10 mouse cellular contexts compared by ENCODE assay signal in the genomic region with DNA sequence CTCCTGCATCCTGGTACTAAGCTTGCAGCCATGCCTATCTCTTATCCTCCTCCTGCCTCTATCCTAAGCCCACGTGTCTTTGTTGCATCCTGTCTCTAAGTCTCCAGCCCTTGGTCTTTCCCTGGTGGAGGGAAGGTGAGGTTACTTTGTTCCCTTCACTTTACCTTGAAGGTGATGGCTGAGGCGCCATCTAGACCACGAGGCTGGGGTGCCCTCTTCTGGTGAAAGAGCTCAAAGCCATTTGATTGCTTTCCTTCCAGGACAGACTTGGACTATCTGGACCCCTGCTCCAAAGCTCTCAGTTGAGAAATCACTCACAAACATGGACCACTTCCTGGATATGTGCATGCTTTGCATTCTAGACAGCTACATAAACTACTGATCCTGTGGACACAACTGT. TPM values are rescaled to one million over a fixed set of nuclear protein-coding genes. Genes with fewer than 3 reads are reported as not detected.
DNase-seq lines count a peak whose midpoint lies in the region; ATAC-seq and TF ChIP-seq lines count a peak whose summit lies in the region.
"Had no signal": no experiment of that assay in that cellular context is flagged by ENCODE, and none has a peak within 500 bp of the region (broad histone marks: within the 10 kb centered on the region; RNA-seq: fewer than 3 reads in every experiment).

No protein-coding gene starts in this region.

- H3K27me3 ChIP-seq in limb, embryonic 13.5 days: no peaks in the 10 kb centered on the region
- H3K27me3 ChIP-seq: megakaryocyte, embryonic 14.5 days had no signal

- no peak overlapping the region for H3K4me2 ChIP-seq in limb, embryonic 13.5 days (replicated peaks)

- H3K4me3 ChIP-seq in layer of hippocampus, adult 2 months: no peak overlapping the region
- H3K4me3 ChIP-seq in limb, embryonic 13.5 days: no peak overlapping the region
- H3K4me3 ChIP-seq: erythroblast, embryonic 14.5 days; megakaryocyte, embryonic 14.5 days had no signal

- DNase-seq in layer of hippocampus, adult 2 months (ENCODE audit: low spot score in 2 of 2): peak in 1 of 2 experiments; percentile 72
- no peak for DNase-seq in layer of hippocampus, adult 9-11 months
- peak; percentile 58 for DNase-seq in MN1 (ENCODE audit: low spot score)
- DNase-seq in heart, postnatal 4 days: peak; percentile 81
- DNase-seq in retina, embryonic 14.5 days (ENCODE audit: low spot score): peak; percentile 75
- DNase-seq in urinary bladder, postnatal 4 days (ENCODE audit: low spot score in 2 of 2): peak; percentile 37 to 69

- no peaks in the 10 kb centered on the region for H3K9me3 ChIP-seq in limb, embryonic 13.5 days
- H3K9me3 ChIP-seq: megakaryocyte, embryonic 14.5 days had no signal

- 1% methylated on average over 3 of the region's 3 CpGs for WGBS in limb, embryonic 13.5 days

- peak; percentile 59; the same call in 1 of the 2 replicates for ATAC-seq in common myeloid progenitor, adult 5-6 weeks (replicated peaks; ENCODE audit: low read depth, poor library complexity, severe bottlenecking)
- ATAC-seq in limb, embryonic 13.5 days (ENCODE audit: low FRiP score, low read depth): peak; percentile 44; the same call in 1 of the 2 replicates

- H3K27ac ChIP-seq in layer of hippocampus, adult 2 months: no peak overlapping the region
- H3K27ac ChIP-seq in limb, embryonic 13.5 days: no peak overlapping the region

- H3K4me1 ChIP-seq in limb, embryonic 13.5 days: peaks cover 5% of the 10 kb centered on the region; the same call in 1 of the 2 replicates

- H3K36me3 ChIP-seq in limb, embryonic 13.5 days: no peaks in the 10 kb centered on the region

- H3K9ac ChIP-seq in limb, embryonic 13.5 days: no peak overlapping the region

- peak; percentile 90 for TF ChIP-seq CTCF in layer of hippocampus, adult 2 months (conservative IDR thresholded peaks at IDR 0.05)

RNA-seq across cellular contexts. Expression of gene Oaz2, which starts 3.6 kb away (rescaled TPM):
- total RNA-seq in layer of hippocampus, adult 2 months (2021): 100 to 1,000 TPM; 199 to 204 TPM
- total RNA-seq in common myeloid progenitor, adult 5-6 weeks (2017): 40.1 and 45.3 TPM in 2 replicates
- 100 to 1,000 TPM; 213 to 221 TPM for total RNA-seq in heart, postnatal 4 days (2021)
- 341 and 352 TPM in 2 replicates for polyA plus RNA-seq in limb, embryonic 13.5 days (2015; fragmentation: Nextera tagmentation; extraction: Ambion mirVana)

RNA-seq across cellular contexts. Expression of gene Rbpms2, which starts 34.7 kb away (rescaled TPM):
- 1 to 10 TPM; 2.1 to 2.8 TPM for total RNA-seq in layer of hippocampus, adult 2 months (2021)
- 2.0 and 3.1 TPM in 2 replicates for total RNA-seq in common myeloid progenitor, adult 5-6 weeks (2017)
- total RNA-seq in heart, postnatal 4 days (2021): 10 to 100 TPM; 89.4 to 97.0 TPM
- 15.3 and 16.1 TPM in 2 replicates for polyA plus RNA-seq in limb, embryonic 13.5 days (2015; fragmentation: Nextera tagmentation; extraction: Ambion mirVana)

Comparison
In these comparisons a context has a peak if more than half of its experiments do, and no peak if none do; other contexts are left out.
1. RNA of gene Rbpms2, which starts 34.7 kb away (total RNA-seq): 89.4 to 97.0 TPM in heart, postnatal 4 days; 2.0 to 3.1 TPM in common myeloid progenitor, adult 5-6 weeks and 2.1 to 2.8 TPM in layer of hippocampus, adult 2 months; every median in the first group is over 10 times any median in the second.